Mouse (Mus musculus) intestine, postnatal 0 days (tissue): ENCODE measurements around the gene Cpa4. TPM values are rescaled to one million over a fixed set of nuclear protein-coding genes. Genes with fewer than 3 reads are reported as not detected.
A peak's percentile ranks its signal among the peaks of the same experiment; 100 is the strongest.

ENCODE experiments used
- ATAC-seq: fragments of 200-750 bp; cut with Nextera tagmentation; 2 replicates; pipeline ENCODE4 v1.8.0; 2017; ENCODE audit warnings: mild to moderate bottlenecking, moderate TSS enrichment, moderate library complexity
- H3K27ac ChIP-seq: fragments of 300-500 bp; sonication (generic); 2 replicates; pipeline ENCODE4 v1.5.1; 2014; ENCODE audit warnings: mild to moderate bottlenecking, low read depth, low read length, moderate library complexity
- H3K27me3 ChIP-seq: fragments of 300-500 bp; sonication (generic); replicated peaks from 2 replicates; pipeline ENCODE4 v1.6.1; 2014; ENCODE audit warnings: low read length, mixed read lengths; ENCODE audit not compliant: control insufficient read depth, insufficient read depth
- H3K36me3 ChIP-seq: fragments of 300-500 bp; sonication (generic); 2 replicates; pipeline ENCODE4 v1.6.1; 2014; ENCODE audit warnings: mild to moderate bottlenecking, moderate library complexity; ENCODE audit not compliant: control insufficient read depth, insufficient read depth
- H3K4me1 ChIP-seq: fragments of 300-500 bp; sonication (generic); replicated peaks from 2 replicates; pipeline ENCODE4 v1.6.1; 2014; ENCODE audit warnings: antibody characterized with exemption, low read length, mixed read lengths; ENCODE audit not compliant: control insufficient read depth, insufficient read depth
- H3K4me2 ChIP-seq: fragments of 300-500 bp; sonication (generic); replicated peaks from 2 replicates; pipeline ENCODE4 v1.6.1; 2014; ENCODE audit warnings: low read depth, mild to moderate bottlenecking, moderate library complexity
- H3K4me3 ChIP-seq: fragments of 300-500 bp; sonication (generic); 2 replicates; pipeline ENCODE4 v1.5.1; 2014; ENCODE audit warnings: low read depth, low read length
- H3K9ac ChIP-seq: fragments of 300-500 bp; sonication (generic); 2 replicates; pipeline ENCODE4 v1.6.1; 2014; ENCODE audit warnings: mild to moderate bottlenecking, low read depth, low read length
- H3K9me3 ChIP-seq: fragments of 300-500 bp; sonication (generic); 2 replicates; pipeline ENCODE4 v1.6.1; 2016; ENCODE audit warnings: mixed run types; ENCODE audit not compliant: control insufficient read depth
- CTCF ChIP-seq: sonication (generic); IDR thresholded peaks from 2 replicates; pipeline ENCODE4 v1.5.1; 2016; ENCODE audit warnings: low read depth, mild to moderate bottlenecking, control low read depth, antibody characterized with exemption, moderate library complexity
- WGBS: fragments of 180-500 bp; shearing (Covaris S2); extraction: QIAGEN DNeasy Blood & Tissue Kit; methylation state at CpG from one replicate; pipeline ENCODE4 v1.1.7; 2014; 5-methylcytosine and 5-hydroxymethylcytosine counted together
- polyA plus RNA-seq: library from polyadenylated mRNA; unstranded; fragments of >200 nt; fragmentation: Nextera tagmentation; extraction: Ambion mirVana; gene quantifications from 2 replicates; pipeline ENCODE4 v1.2.1, GENCODE M21; 2015

Cpa4 gene
- polyA plus RNA-seq, 1 experiment from 2014 or later: 0.04 TPM

- Histone ChIP-seq H3K9me3 (no peaks in the 10 kb centered on the region), H3K4me2 (no peak overlapping the region), H3K4me1 (no peaks in the 10 kb centered on the region; the same call in 1 of the 2 replicates), H3K9ac (no peak overlapping the region), H3K27me3 (no peaks in the 10 kb centered on the region), H3K36me3 (no peaks in the 10 kb centered on the region), H3K4me3 (no peak overlapping the region), H3K27ac (no peak overlapping the region)
- WGBS: 54% methylated on average over 10 of the region's 10 CpGs
- no peak for ATAC-seq
- no peak for TF ChIP-seq CTCF
Measured at GRCm38 (mm10) chr6:30538240-30538639, 29.9 kb upstream of the Cpa4 start.

- TF ChIP-seq CTCF: no peak
- Histone ChIP-seq H3K4me3 (no peak overlapping the region), H3K4me1 (no peaks in the 10 kb centered on the region; the same call in 1 of the 2 replicates), H3K36me3 (no peaks in the 10 kb centered on the region), H3K4me2 (no peak overlapping the region), H3K9ac (no peak overlapping the region), H3K27ac (no peak overlapping the region), H3K27me3 (no peaks in the 10 kb centered on the region), H3K9me3 (no peaks in the 10 kb centered on the region)
- ATAC-seq: no peak
- 67% methylated on average over 5 of the region's 5 CpGs for WGBS
Measured at GRCm38 (mm10) chr6:30538800-30539199, 29.4 kb upstream of the Cpa4 start.

GRCm38 (mm10) chr6:30541009-30541799 lies 27.0 kb upstream of the Cpa4 start, which contains the start of gene Cpa2:
TSS of gene Cpa2 (plus strand) at chr6:30541582.
- no peak within 1 kb of the TSS for H3K4me2 ChIP-seq
- H3K4me1 ChIP-seq: no peaks in the 10 kb centered on the region; the same call in 1 of the 2 replicates
- no peak within 1 kb of the TSS for H3K9ac ChIP-seq
- no peaks in the 10 kb centered on the region for H3K27me3 ChIP-seq
- H3K9me3 ChIP-seq: no peaks in the 10 kb centered on the region
- TF ChIP-seq CTCF: no peak
- WGBS: 44% methylated on average over 11 of the region's 11 CpGs
- H3K36me3 ChIP-seq: no peaks in the 10 kb centered on the region
- 0 out of 2 replicates have a peak, but pooled peaks have one; percentile 13 for ATAC-seq
- no peak within 1 kb of the TSS for H3K27ac ChIP-seq
- no peak within 1 kb of the TSS for H3K4me3 ChIP-seq

- Histone ChIP-seq H3K4me2 (no peak overlapping the region), H3K36me3 (no peaks in the 10 kb centered on the region), H3K27me3 (no peaks in the 10 kb centered on the region), H3K9ac (no peak overlapping the region), H3K27ac (no peak overlapping the region), H3K4me3 (no peak overlapping the region), H3K4me1 (no peaks in the 10 kb centered on the region; the same call in 1 of the 2 replicates), H3K9me3 (no peaks in the 10 kb centered on the region)
- WGBS: 72% methylated on average over 6 of the region's 6 CpGs
- no peak for TF ChIP-seq CTCF
- ATAC-seq: no peak
Measured at GRCm38 (mm10) chr6:30542277-30542676, 25.9 kb upstream of the Cpa4 start.

- Histone ChIP-seq H3K4me1 (peaks cover 2% of the 10 kb centered on the region; the same call in 1 of the 2 replicates), H3K27me3 (no peaks in the 10 kb centered on the region), H3K36me3 (no peaks in the 10 kb centered on the region), H3K4me2 (no peak overlapping the region), H3K4me3 (no peak overlapping the region), H3K9ac (no peak overlapping the region), H3K9me3 (no peaks in the 10 kb centered on the region), H3K27ac (no peak overlapping the region)
- 69% methylated on average over 12 of the region's 12 CpGs for WGBS
- TF ChIP-seq CTCF: no peak
- no peak for ATAC-seq
Measured at GRCm38 (mm10) chr6:30543077-30543476, 25.1 kb upstream of the Cpa4 start.

GRCm38 (mm10) chr6:30543851-30544250 lies 24.3 kb upstream of the Cpa4 start:
- Histone ChIP-seq H3K27ac (no peak overlapping the region), H3K4me3 (no peak overlapping the region), H3K4me2 (peak overlapping the region; percentile 40), H3K4me1 (peaks cover 3% of the 10 kb centered on the region; the same call in 1 of the 2 replicates), H3K9me3 (no peaks in the 10 kb centered on the region), H3K27me3 (no peaks in the 10 kb centered on the region), H3K36me3 (no peaks in the 10 kb centered on the region), H3K9ac (no peak overlapping the region)
- no peak for TF ChIP-seq CTCF
- no peak for ATAC-seq
- WGBS: 23% methylated on average over 8 of the region's 8 CpGs
